Mouse (Mus musculus) CH12.LX (cell line): Measurements from ENCODE around the gene Stt3b. TPM values are rescaled to one million over a fixed set of nuclear protein-coding genes. Genes with fewer than 3 reads are reported as not detected.

Source experiments
- DNase-seq: peaks from one replicate; pipeline ENCODE4 v3.0.0-alpha.2; 2013; ENCODE audit errors: extremely low read depth
- H3K27ac ChIP-seq: 2 replicates; pipeline ENCODE4 v1.5.1; 2012; ENCODE audit warnings: low read depth, mild to moderate bottlenecking, control low read depth, moderate library complexity; ENCODE audit not compliant: insufficient read depth
- H3K27me3 ChIP-seq: replicated peaks from 2 replicates; pipeline ENCODE3; 2012; ENCODE audit warnings: inconsistent platforms
- H3K36me3 ChIP-seq, 2 experiments: replicated peaks in 1 of 2; 2 replicates each; pipeline versions ENCODE3 to v1.6.1; 2012; ENCODE audit warnings: inconsistent platforms in 1 of 2, low read length in 1 of 2, mild to moderate bottlenecking in 1 of 2, mixed read lengths in 1 of 2, moderate library complexity in 1 of 2; ENCODE audit not compliant: control insufficient read depth in 1 of 2, insufficient read depth in 1 of 2
- H3K4me1 ChIP-seq, 2 experiments: 2 replicates each; pipeline ENCODE4 v1.6.1; 2012; ENCODE audit warnings: inconsistent platforms in 1 of 2, moderate library complexity in 1 of 2; ENCODE audit not compliant: insufficient read depth in 2 of 2, control insufficient read depth in 1 of 2
- H3K4me2 ChIP-seq: 2 replicates; pipeline ENCODE4 v1.6.1; 2012; ENCODE audit warnings: low read depth, mild to moderate bottlenecking, control low read depth; ENCODE audit not compliant: poor library complexity, insufficient read depth, severe bottlenecking
- H3K4me3 ChIP-seq, 3 experiments: fragments of 150-350 bp in 1 of 3; sonication (generic) in 1 of 3; replicated peaks in 1 of 3; 2 replicates each; pipeline versions ENCODE3 to v1.5.1; 2011 to 2012; ENCODE audit warnings: low read depth in 2 of 3, low read length in 2 of 3, mild to moderate bottlenecking in 2 of 3, moderate library complexity in 2 of 3, control low read depth in 1 of 3, improper control_type of control experiment in 1 of 3, inconsistent platforms in 1 of 3, mixed read lengths in 1 of 3; ENCODE audit not compliant: poor library complexity in 1 of 3
- H3K79me2 ChIP-seq: replicated peaks from 2 replicates; pipeline ENCODE4 v1.6.1; 2012; ENCODE audit warnings: mild to moderate bottlenecking, moderate library complexity; ENCODE audit not compliant: control insufficient read depth, poor library complexity, insufficient read depth, severe bottlenecking; ENCODE audit errors: extremely low read depth
- H3K9ac ChIP-seq: 2 replicates; pipeline ENCODE4 v1.6.1; 2012; ENCODE audit warnings: low read depth, mild to moderate bottlenecking, control low read depth, moderate library complexity; ENCODE audit not compliant: insufficient read depth
- H3K9me3 ChIP-seq: replicated peaks from 2 replicates; pipeline ENCODE3; 2012; ENCODE audit warnings: low read length, inconsistent platforms, mixed read lengths
- CHD1 ChIP-seq: IDR thresholded peaks from 2 replicates; pipeline ENCODE4 v1.6.1; 2012; ENCODE audit warnings: low read depth, low read length, improper control_type of control experiment, inconsistent platforms
- ELF1 ChIP-seq: IDR thresholded peaks from 2 replicates; pipeline ENCODE4 v1.6.1; 2014; ENCODE audit warnings: low read depth, mild to moderate bottlenecking, inconsistent platforms, low read length, improper control_type of control experiment
- GABPA ChIP-seq: IDR thresholded peaks from 2 replicates; pipeline ENCODE4 v1.6.1; 2012; ENCODE audit warnings: low read depth, low read length, improper control_type of control experiment, inconsistent platforms; ENCODE audit not compliant: insufficient replicate concordance
- IRF4 ChIP-seq: IDR thresholded peaks from 2 replicates; pipeline ENCODE4 v1.6.1; 2014; ENCODE audit warnings: low read depth, mild to moderate bottlenecking, inconsistent platforms, low read length, improper control_type of control experiment
- JUND ChIP-seq: conservative IDR thresholded peaks from 2 replicates; pipeline ENCODE4 v1.6.1; 2011; ENCODE audit warnings: low read depth, low read length, improper control_type of control experiment
- MAFK ChIP-seq: IDR thresholded peaks from 2 replicates; pipeline ENCODE4 v1.6.1; 2011; ENCODE audit warnings: low read length, improper control_type of control experiment; ENCODE audit not compliant: insufficient replicate concordance
- MAZ ChIP-seq: IDR thresholded peaks from 2 replicates; pipeline ENCODE4 v1.6.1; 2012; ENCODE audit warnings: low read depth, mild to moderate bottlenecking, inconsistent platforms, low read length, improper control_type of control experiment, moderate library complexity
- MEF2A ChIP-seq: IDR thresholded peaks from 2 replicates; pipeline ENCODE4 v1.6.1; 2014; ENCODE audit warnings: low read depth, mild to moderate bottlenecking, inconsistent platforms, low read length, improper control_type of control experiment, borderline replicate concordance
- MXI1 ChIP-seq: IDR thresholded peaks from 2 replicates; pipeline ENCODE4 v1.6.1; 2011; ENCODE audit warnings: mild to moderate bottlenecking, low read depth, low read length, improper control_type of control experiment
- MYC ChIP-seq: IDR thresholded peaks from 2 replicates; pipeline ENCODE4 v1.6.1; 2011; ENCODE audit warnings: low read depth, mild to moderate bottlenecking, improper control_type of control experiment, low read length
- NRF1 ChIP-seq: IDR thresholded peaks from 2 replicates; pipeline ENCODE4 v1.6.1; 2014; ENCODE audit warnings: low read depth, mild to moderate bottlenecking, inconsistent platforms, low read length, improper control_type of control experiment, moderate library complexity
- PAX5 ChIP-seq: IDR thresholded peaks from 2 replicates; pipeline ENCODE4 v1.6.1; 2012; ENCODE audit warnings: low read length, inconsistent platforms, mixed read lengths
- POLR2A ChIP-seq: IDR thresholded peaks from 2 replicates; pipeline ENCODE4 v1.6.1; 2011; ENCODE audit warnings: low read depth, mild to moderate bottlenecking, improper control_type of control experiment, low read length
- POLR2AphosphoS2 ChIP-seq: IDR thresholded peaks from 2 replicates; pipeline ENCODE4 v1.6.1; 2011; ENCODE audit warnings: low read depth, low read length, improper control_type of control experiment
- RCOR1 ChIP-seq: conservative IDR thresholded peaks from 2 replicates; pipeline ENCODE4 v1.6.1; 2012; ENCODE audit warnings: low read depth, mild to moderate bottlenecking, inconsistent platforms, low read length, improper control_type of control experiment
- SIN3A ChIP-seq: IDR thresholded peaks from 2 replicates; pipeline ENCODE4 v1.6.1; 2012; ENCODE audit warnings: low read length, improper control_type of control experiment, inconsistent platforms
- TBP ChIP-seq: conservative IDR thresholded peaks from 2 replicates; pipeline ENCODE4 v1.6.1; 2011; ENCODE audit warnings: low read depth, low read length, improper control_type of control experiment
- TCF12 ChIP-seq: IDR thresholded peaks from 2 replicates; pipeline ENCODE4 v1.6.1; 2014; ENCODE audit warnings: low read depth, mild to moderate bottlenecking, inconsistent platforms, low read length, improper control_type of control experiment
- UBTF ChIP-seq: IDR thresholded peaks from 2 replicates; pipeline ENCODE4 v1.6.1; 2012; ENCODE audit warnings: low read depth, mild to moderate bottlenecking, inconsistent platforms, low read length, improper control_type of control experiment, moderate library complexity
- USF1 ChIP-seq: IDR thresholded peaks from 2 replicates; pipeline ENCODE4 v1.6.1; 2014; ENCODE audit warnings: low read depth, mild to moderate bottlenecking, inconsistent platforms, low read length, improper control_type of control experiment
- ZC3H11A ChIP-seq: IDR thresholded peaks from 2 replicates; pipeline ENCODE4 v1.6.1; 2012; ENCODE audit warnings: low read depth, mild to moderate bottlenecking, inconsistent platforms, low read length, improper control_type of control experiment
- ZKSCAN1 ChIP-seq: IDR thresholded peaks from 2 replicates; pipeline ENCODE4 v1.6.1; 2012; ENCODE audit warnings: low read depth, inconsistent platforms, low read length, improper control_type of control experiment, borderline replicate concordance
- ZMIZ1 ChIP-seq: IDR thresholded peaks from 2 replicates; pipeline ENCODE4 v1.6.1; 2012; ENCODE audit warnings: low read depth, mild to moderate bottlenecking, inconsistent platforms, low read length, improper control_type of control experiment
- dilution Hi-C: fragments of 300-500 bp; cut with MboI; formaldehyde crosslinking; loops from 2 replicates; pipeline ENCODE4 v1.14.3; 2020; ENCODE audit warnings: low sequenced_read_pairs; ENCODE audit not compliant: extremely low pct_unique_long_range_greater_than_20kb, extremely low pct_ligation_motif_present
- in situ Hi-C: fragments of 300-500 bp; cut with MboI; formaldehyde crosslinking; loops from 3 replicates; pipeline ENCODE4 v1.14.3; 2019; ENCODE audit warnings: low sequenced_read_pairs, low pct_ligation_motif_present, low pct_unique_long_range_greater_than_20kb, mixed read lengths
- polyA plus RNA-seq: library from polyadenylated mRNA; unstranded; fragments of >175 nt; gene quantifications from 2 replicates; pipeline ENCODE4 v1.2.1, GENCODE M21; 2012; ENCODE audit warnings: low read depth; ENCODE audit not compliant: insufficient read length
- total RNA-seq, 2 experiments: library from RNA; depleted of rRNA; stranded (reverse); fragments of 300-350 nt in 1 of 2; fragments of >200 nt in 1 of 2; gene quantifications; 2 replicates each; pipeline ENCODE4 v1.2.3; 2012 to 2014

Gene Stt3b
- total and polyA plus RNA-seq, 3 experiments: 103 to 155 (median 118) TPM

GRCm38 (mm10) chr9:115317049-115317448 lies 6.8 kb upstream of the Stt3b start:
- DNase-seq: no peak
- Histone ChIP-seq H3K36me3 (no peaks in the 10 kb centered on the region), H3K4me2 (no peak overlapping the region), H3K27me3 (no peaks in the 10 kb centered on the region), H3K27ac (no peak overlapping the region), H3K4me3 (no peak overlapping the region), H3K4me1 (peaks cover 0 to 6% of the 10 kb centered on the region in 2 experiments; a peak in 2 of 4 replicates), H3K9me3 (peaks cover 7% of the 10 kb centered on the region), H3K9ac (no peak overlapping the region), H3K79me2 (no peaks in the 10 kb centered on the region)
- in situ Hi-C loops: loop anchor here (10.0 kb wide), 1 partner anchor 168 kb away; no protein-coding TSS in a partner anchor
- dilution Hi-C loops: no loop called here
- TF ChIP-seq ZMIZ1: no peak
- no peak for TF ChIP-seq MEF2A
- no peak for TF ChIP-seq MXI1
- no peak for TF ChIP-seq TBP
- no peak for TF ChIP-seq MYC
- TF ChIP-seq ZC3H11A: no peak
- no peak for TF ChIP-seq MAZ
- no peak for TF ChIP-seq SIN3A
- TF ChIP-seq GABPA: no peak
- TF ChIP-seq PAX5: no peak
- TF ChIP-seq ELF1: no peak
- no peak for TF ChIP-seq TCF12
- TF ChIP-seq POLR2A: no peak
- TF ChIP-seq NRF1: no peak
- TF ChIP-seq IRF4: no peak
- TF ChIP-seq UBTF: no peak
- no peak for TF ChIP-seq ZKSCAN1
- TF ChIP-seq RCOR1: no peak

GRCm38 (mm10) chr9:115314556-115314955 lies 4.3 kb upstream of the Stt3b start:
- no peak for DNase-seq
- H3K27me3 ChIP-seq: no peaks in the 10 kb centered on the region
- dilution Hi-C loops (no loop called here), in situ Hi-C loops (loop anchor here (10.0 kb wide), 1 partner anchor 170 kb away; no protein-coding TSS in a partner anchor)
- no peaks in the 10 kb centered on the region for H3K36me3 ChIP-seq
- H3K4me1 ChIP-seq: 0 out of 4 replicates have a peak, but pooled peaks cover 0 to 3% of the 10 kb centered on the region in 2 experiments
- TF ChIP-seq POLR2A (no peak), MAFK (no peak), USF1 (no peak), JUND (no peak), ELF1 (no peak), POLR2AphosphoS2 (no peak), CHD1 (no peak), UBTF (no peak)
- H3K4me2 ChIP-seq: no peak overlapping the region
- H3K9me3 ChIP-seq: peaks cover 7% of the 10 kb centered on the region
- no peak overlapping the region for H3K27ac ChIP-seq
- H3K4me3 ChIP-seq: no peak overlapping the region
- no peak overlapping the region for H3K9ac ChIP-seq
- H3K79me2 ChIP-seq: peaks cover 2% of the 10 kb centered on the region; the same call in 1 of the 2 replicates
